Mouse (Mus musculus) cerebral cortex, adult 2 months (tissue): Measurements from ENCODE around the gene Nfam1.

ENCODE experiments used
- WGBS: fragments of 180-500 bp; shearing (Covaris S2); methylation state at CpG from one replicate; pipeline ENCODE4 v1.1.7; 2018; 5-methylcytosine and 5-hydroxymethylcytosine counted together

Nfam1 gene

DNA sequence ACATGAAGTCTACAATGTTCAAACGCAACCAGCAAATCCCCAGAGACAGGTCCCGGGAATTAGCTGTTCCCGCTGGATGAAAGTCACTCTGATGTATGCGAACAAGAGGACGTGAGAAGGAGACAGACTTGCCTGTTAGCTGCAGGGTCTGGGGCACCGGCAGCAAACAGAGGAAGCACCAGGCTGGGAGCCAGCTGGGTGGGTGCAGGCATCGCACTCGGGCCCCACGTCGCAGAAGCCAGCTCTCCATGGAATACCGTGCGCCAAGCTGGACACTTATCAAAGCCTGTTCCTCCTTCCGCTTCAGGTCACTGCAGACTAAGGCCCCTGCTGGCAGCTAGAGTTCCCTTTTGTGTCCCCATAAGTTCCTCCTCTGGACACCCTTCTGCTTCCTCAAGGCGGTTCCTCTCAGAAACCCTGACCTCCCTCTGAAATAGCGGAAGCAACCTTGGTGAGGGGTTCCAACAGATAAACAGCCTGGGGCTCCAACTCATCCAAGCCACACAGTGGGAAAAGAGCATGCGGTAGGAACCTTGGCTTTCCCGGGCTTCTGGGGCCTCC, at the start of gene Nfam1:
Nfam1 (minus strand) TSS at position 326 of the 561 bp plus-strand sequence.
- 67% methylated on average over 17 of the region's 17 CpGs for WGBS

DNA sequence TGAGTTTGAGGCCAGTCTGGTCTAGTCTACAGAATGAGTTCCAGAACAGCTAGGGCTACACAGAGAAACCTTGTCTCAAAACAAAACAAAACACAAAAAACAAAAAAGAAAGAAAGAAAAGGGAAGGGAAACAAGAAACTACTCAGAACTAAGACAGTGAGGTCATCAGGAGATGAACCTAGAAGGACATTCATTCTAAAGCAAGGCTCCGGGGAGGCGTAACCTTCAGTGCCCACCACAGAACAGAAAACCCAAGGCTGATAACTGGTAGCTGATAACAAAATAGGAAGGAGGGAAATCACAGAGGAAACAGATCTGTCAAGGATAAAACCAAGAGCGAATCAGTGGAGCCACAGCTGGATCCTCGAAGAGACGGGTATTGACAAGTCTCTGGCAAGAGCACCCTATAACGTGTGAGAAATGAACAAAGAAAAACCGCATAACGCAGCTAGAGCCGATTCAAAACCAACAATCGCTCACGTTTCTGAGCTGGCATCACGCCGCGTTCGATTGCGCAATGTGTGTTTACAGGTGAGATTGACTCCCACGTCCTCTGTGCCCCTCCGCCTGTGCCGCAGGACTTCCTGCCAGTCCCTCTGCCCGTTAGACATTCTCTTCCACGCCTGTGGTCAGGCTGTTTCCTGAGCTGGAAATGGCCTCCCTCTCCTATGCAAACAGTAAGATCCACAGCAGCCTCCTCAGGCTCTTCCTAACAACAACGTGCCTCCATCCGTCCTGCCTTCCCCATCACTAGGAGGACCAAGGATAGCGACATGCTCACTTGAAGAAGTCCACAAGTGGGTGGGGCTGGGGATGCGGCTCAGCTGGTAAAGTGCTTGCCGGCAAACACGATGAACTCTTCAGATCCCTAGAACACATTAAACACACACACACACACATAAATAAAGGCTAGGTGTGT, 42.8 kb upstream of the Nfam1 start:
- WGBS = 62% methylated on average over 27 of the region's 27 CpGs

DNA sequence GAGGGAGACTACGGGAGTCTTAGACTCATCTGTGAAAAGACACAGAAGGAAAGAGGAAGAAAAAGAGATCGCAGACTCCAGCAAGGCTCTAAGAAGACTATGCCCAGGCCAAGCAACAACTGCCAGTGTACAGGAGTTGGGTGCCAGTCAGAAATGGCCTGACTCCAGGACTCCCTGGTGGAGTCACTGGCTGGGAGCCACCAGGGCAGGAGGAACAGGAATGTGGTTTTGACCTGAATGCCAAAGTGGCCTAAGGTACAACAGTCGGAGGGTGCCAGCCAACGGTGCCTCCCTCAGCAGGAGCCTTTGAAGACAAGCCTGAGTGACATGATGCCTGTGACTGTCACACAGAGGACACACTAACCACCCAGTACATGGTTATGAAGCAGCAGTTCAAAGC, 41.1 kb upstream of the Nfam1 start:
- WGBS = 75% methylated on average over 4 of the region's 4 CpGs

DNA sequence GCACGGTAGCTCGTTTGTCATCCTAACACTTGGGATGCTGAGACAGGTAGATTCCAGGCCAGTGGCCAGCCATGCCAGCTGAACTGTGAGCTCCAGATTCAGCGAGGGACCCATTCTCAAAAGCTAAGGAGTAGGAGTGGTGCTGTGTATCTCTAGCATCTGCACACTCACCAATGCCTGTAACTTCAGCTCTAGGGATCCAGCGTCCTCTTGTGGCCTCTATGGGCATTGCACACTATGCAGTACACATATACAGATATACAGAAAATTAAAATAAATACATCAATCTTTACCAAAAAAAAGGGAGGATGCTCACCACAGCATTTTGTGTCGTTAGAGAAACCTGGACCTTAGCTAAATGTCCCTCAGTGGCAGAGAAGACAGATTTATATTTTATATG, 38.6 kb upstream of the Nfam1 start:
- WGBS = 88% methylated on average over 5 of the region's 5 CpGs

DNA sequence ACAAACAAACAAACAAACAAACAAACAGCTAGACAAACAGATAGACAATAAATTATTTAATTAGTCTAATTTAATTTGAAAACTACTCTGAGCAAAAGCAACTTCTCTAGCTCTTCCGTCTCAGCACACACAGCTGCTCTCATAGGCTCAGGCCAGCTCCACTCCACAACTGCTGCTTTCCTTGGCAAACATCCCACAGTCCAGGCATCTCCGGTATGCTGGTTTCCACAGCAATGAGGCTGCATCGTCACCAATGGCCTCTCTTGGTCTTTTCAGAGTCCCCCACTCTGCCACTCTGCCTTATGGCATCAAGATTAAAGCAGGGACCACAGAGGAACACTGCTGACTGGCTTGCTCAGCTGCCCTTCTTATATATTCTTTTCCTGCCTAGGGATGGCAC, 37.8 kb upstream of the Nfam1 start:
- 44% methylated on average over 3 of the region's 3 CpGs for WGBS

DNA sequence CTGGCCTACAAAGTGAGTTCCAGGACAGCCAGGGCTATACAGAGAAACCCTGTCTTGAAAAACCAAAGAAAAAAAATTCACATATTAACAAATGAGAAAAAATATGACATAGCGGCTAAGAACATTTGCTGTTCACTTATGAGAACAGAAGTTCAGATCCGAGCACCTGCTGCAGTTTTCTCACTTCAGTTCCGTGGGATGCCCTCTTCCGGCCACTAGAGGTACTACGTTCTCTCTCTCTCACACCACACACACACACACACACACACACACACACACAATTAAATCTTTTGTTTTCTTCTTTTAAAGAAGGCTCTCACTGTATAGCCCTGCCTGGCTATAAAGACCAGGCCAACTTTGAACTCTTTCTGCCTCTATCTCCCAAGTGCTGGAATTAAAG, 35.2 kb upstream of the Nfam1 start:
- WGBS = 94% methylated on average over 5 of the region's 5 CpGs

DNA sequence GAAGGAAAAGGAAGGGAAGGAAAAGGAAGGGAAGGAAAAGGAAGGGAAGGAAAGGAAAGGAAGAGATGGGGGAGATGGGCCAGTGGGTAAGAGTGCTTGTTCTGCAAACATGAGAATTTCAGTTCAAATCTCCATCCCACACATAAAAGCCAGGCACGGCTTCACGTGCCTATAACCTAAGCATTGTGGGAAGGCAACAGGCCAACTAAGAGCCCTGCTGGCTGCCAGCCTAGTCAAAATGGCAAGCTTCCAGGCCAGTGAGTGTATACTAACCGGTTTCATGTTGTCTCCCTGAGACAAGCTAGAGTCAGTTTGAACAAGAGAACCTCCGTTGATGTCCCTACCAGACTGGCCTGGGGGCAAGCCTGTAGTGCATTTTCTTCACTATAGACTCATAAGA, 32.4 kb upstream of the Nfam1 start:
- 20% methylated on average over 4 of the region's 4 CpGs for WGBS

DNA sequence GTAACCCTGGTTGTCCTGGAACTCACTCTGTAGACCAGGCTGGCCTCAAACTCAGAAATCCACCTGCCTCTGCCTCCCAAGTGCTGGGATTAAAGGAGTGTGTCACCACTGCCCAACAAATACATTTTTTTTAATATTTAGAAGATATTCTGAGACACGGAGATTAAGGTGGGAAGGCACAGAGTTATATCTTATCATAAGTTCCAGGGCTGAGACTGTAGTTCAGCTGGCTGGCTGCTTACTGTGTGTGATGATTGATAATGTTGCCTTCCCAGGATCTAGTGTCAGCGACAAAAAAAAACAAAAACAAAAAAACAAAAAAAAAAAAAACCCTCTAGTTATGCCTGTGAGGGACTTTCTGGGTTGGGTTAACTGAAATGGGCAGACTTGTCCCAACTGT, 29.5 kb upstream of the Nfam1 start:
- WGBS = 91% methylated on average over 2 of the region's 2 CpGs

DNA sequence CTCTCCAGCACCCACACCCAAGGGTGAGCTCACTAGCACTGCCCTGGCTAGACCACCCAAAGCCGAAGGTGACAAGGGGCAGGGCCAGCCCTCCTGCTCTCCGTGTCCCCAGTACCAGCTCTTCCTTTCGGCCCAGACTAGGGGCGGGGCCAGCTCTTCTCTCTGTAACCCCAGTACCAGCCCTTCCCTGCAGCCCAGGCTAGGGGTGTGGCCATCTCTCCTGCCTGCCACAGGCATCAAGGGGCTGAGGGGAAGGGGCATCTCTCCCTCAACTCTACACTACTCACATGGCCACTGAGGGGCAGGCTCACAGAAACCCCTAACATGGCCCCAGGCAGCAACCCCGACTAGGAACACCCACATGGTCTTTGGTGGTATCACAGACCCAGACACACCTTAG, 28.6 kb upstream of the Nfam1 start:
- WGBS = 53% methylated on average over 5 of the region's 5 CpGs

DNA sequence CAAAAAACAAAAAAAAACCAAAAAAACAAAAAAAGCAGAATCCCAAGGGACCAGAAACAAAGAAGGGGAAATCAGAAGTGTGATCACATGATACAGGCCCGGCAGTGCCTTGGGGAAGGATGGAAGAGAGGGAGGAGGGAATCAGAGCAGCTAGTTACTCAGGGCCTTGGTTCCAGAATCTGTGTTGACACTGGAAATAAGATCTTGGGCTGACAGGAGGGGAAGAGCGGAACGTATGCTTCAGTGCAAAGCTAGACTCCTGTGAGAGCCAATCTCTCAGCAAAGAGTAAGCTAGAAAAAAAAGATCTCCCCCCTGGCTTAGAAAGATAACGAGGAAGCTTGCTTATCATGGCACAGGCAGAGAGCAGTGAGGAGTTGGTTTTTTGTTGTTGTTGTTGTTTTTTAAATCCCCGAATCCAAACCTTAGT, 26.1 kb upstream of the Nfam1 start:
- 59% methylated on average over 5 of the region's 5 CpGs for WGBS

DNA sequence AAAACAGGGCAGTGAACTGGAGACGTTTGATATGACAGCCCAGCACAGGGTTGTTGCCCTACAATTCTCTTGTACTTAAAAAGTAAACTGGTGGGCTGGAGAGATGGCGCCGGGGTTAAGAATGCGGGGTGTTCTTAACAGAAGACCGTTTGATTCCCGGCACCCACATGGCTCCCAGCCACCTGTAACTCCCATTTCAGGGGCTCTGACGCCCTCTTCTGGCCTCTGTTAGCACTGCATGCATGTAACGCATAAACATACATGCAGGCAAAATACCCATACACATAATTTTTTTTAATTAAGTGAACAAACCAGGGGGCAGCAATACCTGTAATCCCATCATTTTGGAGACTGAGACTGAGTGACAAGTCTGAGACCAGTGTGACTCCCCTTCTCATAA, 24.4 kb upstream of the Nfam1 start:
- WGBS = 74% methylated on average over 8 of the region's 8 CpGs

DNA sequence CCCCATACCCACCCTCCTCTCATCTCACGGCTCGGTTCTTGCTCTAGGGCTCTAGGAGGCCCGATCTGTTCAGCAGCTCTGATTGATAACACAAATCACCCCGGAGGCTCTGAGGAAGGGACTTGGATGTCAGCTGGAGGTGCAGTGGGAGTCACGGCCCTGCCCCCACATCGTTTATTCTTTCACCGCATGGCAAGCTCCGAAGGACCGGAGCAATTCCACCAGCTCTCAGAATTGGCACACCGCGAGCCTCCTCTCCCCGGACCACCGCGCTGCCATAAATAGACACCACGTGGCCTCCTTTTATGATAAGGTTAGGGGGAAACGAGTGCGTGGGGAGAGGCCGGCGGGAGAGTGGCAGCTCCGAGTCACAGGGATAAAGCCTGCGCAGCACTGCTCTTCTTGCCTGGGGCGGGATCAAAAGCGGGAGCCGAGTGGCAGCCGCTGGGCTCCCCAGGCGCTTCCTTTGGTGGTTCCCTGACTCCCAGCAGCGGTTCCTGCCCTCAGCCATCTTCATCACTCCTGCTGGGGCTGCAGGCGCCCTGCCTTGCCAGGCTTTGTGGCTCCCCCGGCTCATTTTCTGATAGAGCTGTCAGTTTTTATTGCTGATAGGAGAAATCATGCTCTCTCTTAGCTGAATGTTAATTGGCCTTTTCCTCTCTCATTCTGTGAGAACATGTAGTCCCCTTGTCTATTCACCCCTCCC, 23.4 kb upstream of the Nfam1 start:
- under 1% methylated on average over 29 of the region's 29 CpGs for WGBS

DNA sequence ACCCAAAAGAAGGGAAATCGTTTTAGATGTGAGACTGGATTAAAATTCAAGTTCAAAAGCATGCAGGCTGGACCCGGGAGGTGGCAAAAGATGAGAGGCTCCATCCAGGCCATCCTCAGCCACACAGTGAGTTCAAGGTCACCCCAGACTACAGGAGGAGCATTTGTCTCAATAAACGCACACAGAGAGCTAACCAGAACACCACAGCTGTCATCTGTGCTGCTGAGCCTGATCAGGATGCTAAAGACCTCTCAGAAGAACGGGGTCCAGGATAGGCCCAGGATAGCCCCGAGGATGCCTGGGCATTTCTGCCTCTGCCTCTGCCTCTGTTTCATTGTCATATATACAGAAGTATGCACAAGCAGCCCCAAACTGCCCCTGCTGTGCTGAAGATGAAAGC, 22.5 kb upstream of the Nfam1 start:
- 28% methylated on average over 5 of the region's 5 CpGs for WGBS

DNA sequence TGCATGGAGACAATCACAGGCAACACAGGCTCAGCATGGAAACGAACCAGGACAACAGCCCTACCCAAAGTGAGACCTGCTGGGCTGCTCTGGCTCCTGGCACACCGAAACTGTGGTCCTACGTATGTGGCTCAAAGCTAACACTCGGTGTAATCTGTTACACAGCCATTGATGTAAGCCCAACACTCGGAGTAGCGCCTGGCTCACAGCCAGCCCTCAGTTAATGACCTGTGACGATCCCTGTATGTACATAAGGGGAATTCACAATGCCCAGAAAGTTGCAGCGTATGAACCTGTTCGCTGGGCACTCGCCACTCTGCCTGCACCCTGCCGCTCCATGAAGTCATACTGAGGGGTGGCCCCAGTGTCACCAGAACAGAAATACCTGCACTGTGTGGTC, 20.2 kb upstream of the Nfam1 start:
- WGBS = 57% methylated on average over 11 of the region's 11 CpGs

DNA sequence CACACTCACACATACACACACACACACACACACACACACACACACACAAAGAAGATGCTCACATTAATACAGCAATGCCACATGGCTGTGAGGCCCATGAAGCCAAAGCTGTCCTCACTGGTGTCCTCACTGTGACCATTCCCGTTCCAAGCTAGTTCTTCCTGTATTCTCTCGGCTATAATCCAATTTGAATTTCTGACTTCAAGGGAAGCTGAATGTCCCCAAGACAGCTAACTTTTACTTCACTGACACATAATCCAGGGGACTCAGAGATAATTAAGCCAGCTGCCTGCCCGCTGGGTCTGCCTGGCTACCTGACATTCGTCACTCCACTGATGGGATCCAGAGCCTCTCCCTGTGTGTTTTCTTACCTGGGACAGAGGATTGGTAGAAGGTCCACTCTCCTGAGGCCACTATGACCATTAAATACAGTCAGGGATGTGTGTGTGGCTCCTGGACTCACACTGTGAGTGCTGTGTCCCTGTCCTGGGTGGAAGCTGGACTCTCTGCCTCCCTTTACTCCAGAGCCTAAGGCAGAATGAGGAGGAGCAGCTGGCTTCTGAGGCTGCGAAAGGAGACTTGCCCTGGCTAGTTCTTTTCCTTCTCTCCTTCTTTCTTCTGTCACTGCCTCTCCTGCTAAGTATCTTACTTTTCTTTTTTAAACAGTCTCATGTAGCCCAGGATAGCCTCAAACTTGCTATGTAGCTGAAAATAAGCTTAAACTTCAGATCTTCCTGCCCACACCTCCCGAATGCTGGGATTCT, 19.4 kb upstream of the Nfam1 start:
- 78% methylated on average over 6 of the region's 6 CpGs for WGBS

DNA sequence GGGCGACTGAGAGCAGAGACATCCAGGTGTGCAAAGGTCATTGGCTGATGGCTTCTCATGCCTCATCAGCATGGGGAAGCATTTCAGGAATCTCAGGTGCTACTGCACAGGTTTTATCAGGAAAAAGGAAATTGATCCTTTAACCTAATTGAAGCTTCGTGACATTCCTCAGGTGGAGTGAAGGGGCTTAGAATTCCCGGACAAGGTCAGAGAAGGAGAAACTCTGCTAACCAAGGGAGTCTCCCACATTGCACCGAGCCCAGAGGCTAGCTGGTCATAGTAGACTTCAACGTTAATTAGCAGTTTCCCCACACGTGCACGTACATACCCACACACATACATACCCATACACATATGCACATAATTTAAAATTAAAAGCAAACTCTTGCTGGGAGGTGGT, 13.6 kb upstream of the Nfam1 start:
- 75% methylated on average over 7 of the region's 7 CpGs for WGBS

DNA sequence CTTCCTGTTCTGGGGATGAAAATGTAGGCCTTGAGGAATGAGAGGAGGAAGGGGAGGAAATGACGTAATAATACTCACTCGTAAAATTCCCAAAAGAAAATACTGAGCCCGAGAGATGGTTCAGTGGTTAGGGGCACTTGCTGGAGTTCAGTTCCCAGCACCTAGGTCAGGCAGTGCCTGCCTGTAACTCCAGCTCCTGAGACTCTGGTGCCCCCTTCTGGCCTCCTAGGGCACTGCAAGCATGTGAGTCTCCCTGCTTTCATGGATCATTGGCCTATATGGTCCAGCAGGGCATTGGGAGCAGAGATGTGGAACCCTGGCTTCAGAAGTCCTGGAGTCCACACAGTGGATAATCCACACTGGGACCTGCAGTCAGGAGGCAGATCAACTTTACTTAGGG, 13.2 kb upstream of the Nfam1 start:
- WGBS = 92% methylated on average over 3 of the region's 3 CpGs

DNA sequence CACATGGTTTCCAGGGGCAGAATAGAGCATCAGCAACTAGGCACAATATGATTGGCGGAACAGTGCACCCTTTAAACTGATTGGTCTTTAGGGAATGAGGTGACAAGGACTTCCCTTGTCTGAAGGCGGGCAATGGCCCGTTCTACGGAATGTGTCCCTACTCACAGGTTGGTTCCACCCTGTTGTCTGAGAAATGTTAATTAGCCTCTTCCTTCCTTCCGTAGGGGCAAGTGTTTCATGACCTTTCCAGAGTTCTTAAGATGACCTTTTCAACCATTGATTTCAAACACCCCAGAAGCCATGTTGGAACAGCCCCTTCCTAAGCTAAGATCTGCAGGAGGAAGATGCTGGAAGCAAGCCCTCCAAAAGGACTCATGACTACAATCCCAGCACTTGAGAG, 12.5 kb upstream of the Nfam1 start:
- WGBS = 91% methylated on average over 5 of the region's 5 CpGs

DNA sequence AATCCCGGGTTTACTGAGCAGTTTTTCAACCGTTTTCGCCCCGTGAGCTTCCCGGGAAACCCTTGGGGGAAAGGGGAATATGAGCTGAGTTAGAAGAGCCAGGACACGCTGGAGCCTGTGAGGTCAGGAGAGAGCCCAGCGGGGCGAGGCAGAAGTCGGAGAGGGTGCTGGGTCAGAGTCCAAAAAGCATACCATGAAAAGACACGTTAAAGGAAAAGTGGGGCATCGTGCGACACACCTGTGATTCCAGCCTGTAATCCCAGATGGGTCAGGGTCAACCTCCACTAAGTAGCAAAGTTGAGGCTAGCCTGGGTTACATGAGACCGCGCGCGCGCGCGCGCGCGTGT, 10.2 kb upstream of the Nfam1 start:
- WGBS = 75% methylated on average over 22 of the region's 22 CpGs

DNA sequence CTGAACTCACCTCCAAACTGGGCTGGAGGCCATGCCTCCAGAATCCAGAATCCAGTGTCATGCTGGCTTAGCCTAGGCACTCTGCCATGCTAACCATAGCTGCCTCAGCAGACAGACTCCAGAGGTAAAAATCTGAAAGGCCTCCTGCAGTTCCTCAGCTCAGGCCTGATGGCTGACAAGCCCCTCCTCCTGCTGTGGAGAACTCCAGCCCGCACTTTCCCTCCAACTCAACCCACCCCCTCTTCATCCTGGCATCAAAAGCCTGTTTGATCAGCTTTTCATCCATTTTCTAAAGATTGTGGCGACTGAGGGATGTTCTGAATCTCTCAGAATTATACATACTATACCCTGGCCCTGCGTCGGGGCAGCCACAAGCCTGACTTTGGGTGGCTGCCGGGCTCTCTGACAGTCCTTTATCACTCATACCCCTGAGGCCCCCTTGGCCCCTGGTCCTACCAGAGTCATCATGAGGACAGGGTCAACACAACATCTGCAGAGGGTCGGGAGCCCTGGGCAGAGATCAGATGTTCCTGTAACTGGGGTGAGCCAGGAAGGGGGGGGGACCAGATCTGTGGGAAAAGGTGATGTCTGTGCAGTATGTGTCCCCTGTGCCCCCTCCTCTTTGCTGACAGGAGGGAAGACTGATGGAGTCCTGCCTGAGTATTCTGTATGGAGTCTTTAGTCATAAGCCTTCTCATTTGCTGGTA, 9.7 kb upstream of the Nfam1 start:
- WGBS = 30% methylated on average over 6 of the region's 6 CpGs

DNA sequence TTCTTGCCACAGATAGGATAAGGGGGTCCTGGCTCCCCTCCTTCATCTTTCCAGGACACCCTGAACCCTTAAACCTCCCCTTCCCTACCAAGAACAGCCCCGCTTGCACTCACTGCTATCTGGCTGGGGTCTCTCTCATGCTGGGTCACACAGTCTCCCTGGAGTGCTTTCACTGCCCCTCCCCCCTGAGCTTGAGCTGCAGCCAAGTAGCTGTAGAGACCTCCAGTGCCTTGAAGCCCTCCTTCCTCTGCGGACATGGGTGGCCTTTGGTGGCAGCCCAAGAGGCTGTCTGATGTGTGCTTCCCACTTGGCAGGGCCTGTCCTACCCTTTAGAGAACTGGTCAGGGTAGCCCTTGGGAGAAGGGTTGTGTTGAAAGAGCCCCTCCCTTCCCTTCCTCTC, 7.0 kb upstream of the Nfam1 start:
- 82% methylated on average over 2 of the region's 2 CpGs for WGBS

DNA sequence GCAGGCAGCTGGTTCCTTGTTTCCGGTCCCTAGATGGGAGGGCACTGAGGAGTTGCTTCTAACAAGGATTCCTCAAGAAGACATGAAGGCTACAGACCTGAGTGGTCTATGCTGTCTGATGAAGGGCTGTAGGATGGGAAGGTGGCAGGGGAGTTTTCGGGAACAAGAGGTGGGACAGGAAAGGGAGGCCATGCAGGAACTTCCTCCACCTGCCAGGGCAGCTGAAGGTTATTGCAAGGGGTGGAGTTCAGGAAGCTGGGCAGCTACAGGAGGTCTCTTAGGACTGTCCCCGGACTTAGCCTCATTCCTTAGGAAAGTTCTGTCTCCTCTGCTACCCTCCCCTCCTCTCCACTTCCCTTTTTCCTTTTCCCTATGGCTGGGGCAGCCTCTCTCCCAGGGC, 5.7 kb upstream of the Nfam1 start:
- 79% methylated on average over 3 of the region's 3 CpGs for WGBS
